Mouse (Mus musculus): Measurements from ENCODE around the gene Trmt5. TPM values are rescaled to one million over a fixed set of nuclear protein-coding genes. Genes with fewer than 3 reads are reported as not detected.
A peak's percentile ranks its signal among the peaks of the same experiment; 100 is the strongest.

The Trmt5 gene
- polyA plus RNA-seq, 1 experiment from 2014 or later: 14.5 TPM

- H3K27me3 ChIP-seq (replicated peaks): no peaks in the 10 kb centered on the region
- no peak overlapping the region for H3K27ac ChIP-seq (replicated peaks)
- WGBS: 86% methylated on average over 4 of the region's 4 CpGs
- no peaks in the 10 kb centered on the region for H3K9me3 ChIP-seq
- H3K4me3 ChIP-seq: no peak overlapping the region
- ATAC-seq (ENCODE audit: extremely low read depth, insufficient number of reproducible peaks, low FRiP score, low TSS enrichment): no peak
- H3K36me3 ChIP-seq: peaks cover 26% of the 10 kb centered on the region
- H3K9ac ChIP-seq: no peak overlapping the region
- H3K4me2 ChIP-seq: no peak overlapping the region
- H3K4me1 ChIP-seq: no peaks in the 10 kb centered on the region
Measured at GRCm38 (mm10) chr12:73269933-73270332, 16.6 kb downstream of the Trmt5 start.

DNA sequence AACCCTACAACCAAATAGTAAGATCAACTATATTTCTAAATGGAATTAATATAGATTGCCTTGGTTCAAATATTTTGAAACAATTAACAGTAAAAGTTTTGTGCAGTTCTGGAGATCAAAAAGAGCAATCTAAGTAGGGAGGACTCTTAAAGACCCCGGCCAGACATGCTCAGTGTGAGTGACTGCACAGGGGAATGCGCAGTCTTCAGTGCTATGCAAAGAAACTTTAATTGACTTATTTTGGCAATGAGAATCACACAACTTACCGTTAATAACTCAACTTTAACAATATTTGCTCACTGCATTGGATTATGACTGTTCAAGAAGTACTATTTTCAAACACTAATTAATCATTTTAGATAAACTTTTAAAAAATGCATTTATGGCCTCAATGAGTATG, 17.0 kb downstream of the Trmt5 start:
- Histone ChIP-seq H3K4me1 (no peaks in the 10 kb centered on the region), H3K4me3 (no peak overlapping the region), H3K9me3 (no peaks in the 10 kb centered on the region), H3K36me3 (peaks cover 22% of the 10 kb centered on the region), H3K4me2 (no peak overlapping the region), H3K27me3 (replicated peaks) (no peaks in the 10 kb centered on the region), H3K9ac (no peak overlapping the region), H3K27ac (replicated peaks) (no peak overlapping the region)
- no peak for ATAC-seq (ENCODE audit: extremely low read depth, insufficient number of reproducible peaks, low FRiP score, low TSS enrichment)
- 91% methylated on average over 3 of the region's 3 CpGs for WGBS

GRCm38 (mm10) chr12:73268497-73268896, 18.0 kb downstream of the Trmt5 start:
- ATAC-seq (ENCODE audit: extremely low read depth, insufficient number of reproducible peaks, low FRiP score, low TSS enrichment): no peak
- Histone ChIP-seq H3K36me3 (peaks cover 12% of the 10 kb centered on the region), H3K9ac (no peak overlapping the region), H3K27ac (replicated peaks) (no peak overlapping the region), H3K4me3 (no peak overlapping the region), H3K27me3 (replicated peaks) (no peaks in the 10 kb centered on the region), H3K4me1 (no peaks in the 10 kb centered on the region), H3K4me2 (no peak overlapping the region), H3K9me3 (no peaks in the 10 kb centered on the region)
- WGBS: 87% methylated on average over 1 of the region's 1 CpGs

- Histone ChIP-seq H3K9ac (no peak overlapping the region), H3K4me2 (no peak overlapping the region), H3K27me3 (replicated peaks) (no peaks in the 10 kb centered on the region), H3K4me1 (no peaks in the 10 kb centered on the region), H3K36me3 (no peaks in the 10 kb centered on the region), H3K4me3 (no peak overlapping the region), H3K9me3 (peaks cover 10% of the 10 kb centered on the region), H3K27ac (replicated peaks) (no peak overlapping the region)
- ATAC-seq (ENCODE audit: extremely low read depth, insufficient number of reproducible peaks, low FRiP score, low TSS enrichment): no peak
- 59% methylated on average over 1 of the region's 1 CpGs for WGBS
Measured at GRCm38 (mm10) chr12:73266597-73266996, 19.9 kb downstream of the Trmt5 start.

GRCm38 (mm10) chr12:73265381-73265978, 21.0 kb downstream of the Trmt5 start:
- Histone ChIP-seq H3K9ac (no peak overlapping the region), H3K4me1 (no peaks in the 10 kb centered on the region), H3K36me3 (no peaks in the 10 kb centered on the region), H3K4me3 (no peak overlapping the region), H3K9me3 (peaks cover 17% of the 10 kb centered on the region), H3K4me2 (no peak overlapping the region), H3K27me3 (replicated peaks) (no peaks in the 10 kb centered on the region), H3K27ac (replicated peaks) (no peak overlapping the region)
- 83% methylated on average over 3 of the region's 3 CpGs for WGBS
- ATAC-seq (ENCODE audit: extremely low read depth, insufficient number of reproducible peaks, low FRiP score, low TSS enrichment): no peak

- Histone ChIP-seq H3K4me1 (no peaks in the 10 kb centered on the region), H3K4me3 (no peak overlapping the region), H3K27ac (replicated peaks) (no peak overlapping the region), H3K9ac (no peak overlapping the region), H3K9me3 (peaks cover 17% of the 10 kb centered on the region), H3K4me2 (no peak overlapping the region), H3K36me3 (peaks cover 4% of the 10 kb centered on the region; the same call in 1 of the 2 replicates), H3K27me3 (replicated peaks) (no peaks in the 10 kb centered on the region)
- ATAC-seq (ENCODE audit: extremely low read depth, insufficient number of reproducible peaks, low FRiP score, low TSS enrichment): no peak
- 97% methylated on average over 1 of the region's 1 CpGs for WGBS
Measured at GRCm38 (mm10) chr12:73260339-73260738, 26.2 kb downstream of the Trmt5 start.

- WGBS: 90% methylated on average over 6 of the region's 6 CpGs
- H3K4me1 ChIP-seq: no peaks in the 10 kb centered on the region
Measured at GRCm38 (mm10) chr12:73259269-73259668, 27.2 kb downstream of the Trmt5 start.

DNA sequence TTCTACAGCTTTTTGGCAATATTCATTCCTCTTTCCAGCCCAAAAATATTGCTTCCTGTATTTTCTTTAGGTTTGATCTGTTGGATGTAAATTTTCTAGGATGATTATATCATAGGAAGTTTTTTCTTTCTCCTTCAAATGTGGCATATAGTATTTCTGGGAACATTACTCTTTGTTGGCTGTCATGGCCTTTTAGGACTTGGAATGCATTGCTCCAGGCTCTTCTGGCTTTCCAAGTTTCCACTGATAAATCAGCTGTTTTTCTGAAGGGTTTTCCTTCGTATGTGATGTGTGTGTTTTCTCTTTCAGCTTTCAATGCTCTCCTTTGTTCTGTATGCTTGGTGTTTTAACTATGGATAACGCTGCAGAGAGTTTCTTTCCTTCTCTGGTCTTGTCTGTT, 31.5 kb downstream of the Trmt5 start:
- H3K9ac ChIP-seq: no peak overlapping the region
- peaks cover 6% of the 10 kb centered on the region; the same call in 1 of the 2 replicates for H3K4me1 ChIP-seq
- 0 out of 2 replicates have a peak overlapping the region, but pooled peaks have one; percentile 42 for H3K27ac ChIP-seq (replicated peaks)
- H3K9me3 ChIP-seq: no peaks in the 10 kb centered on the region
- no peak overlapping the region for H3K4me2 ChIP-seq
- no peak overlapping the region for H3K4me3 ChIP-seq
- no peak for ATAC-seq (ENCODE audit: extremely low read depth, insufficient number of reproducible peaks, low FRiP score, low TSS enrichment)
- WGBS: 47% methylated on average over 2 of the region's 2 CpGs
- H3K36me3 ChIP-seq: peaks cover 4% of the 10 kb centered on the region; the same call in 1 of the 2 replicates
- H3K27me3 ChIP-seq (replicated peaks): no peaks in the 10 kb centered on the region

More at GRCm38 (mm10) chr12:73259269-73259668, 27.2 kb downstream of the Trmt5 start:
- no peak overlapping the region for H3K27ac ChIP-seq (replicated peaks)
- peaks cover 4% of the 10 kb centered on the region; the same call in 1 of the 2 replicates for H3K36me3 ChIP-seq
- no peak overlapping the region for H3K4me2 ChIP-seq
- H3K4me3 ChIP-seq: no peak overlapping the region
- H3K9me3 ChIP-seq: peaks cover 17% of the 10 kb centered on the region
- no peak overlapping the region for H3K9ac ChIP-seq
- no peak for ATAC-seq (ENCODE audit: extremely low read depth, insufficient number of reproducible peaks, low FRiP score, low TSS enrichment)
- no peaks in the 10 kb centered on the region for H3K27me3 ChIP-seq (replicated peaks)

- no peaks in the 10 kb centered on the region for H3K9me3 ChIP-seq
- no peak overlapping the region for H3K4me2 ChIP-seq
- no peak overlapping the region for H3K27ac ChIP-seq (replicated peaks)
- peaks cover 8% of the 10 kb centered on the region; the same call in 1 of the 2 replicates for H3K4me1 ChIP-seq
- WGBS: 64% methylated on average over 5 of the region's 5 CpGs
- no peaks in the 10 kb centered on the region for H3K27me3 ChIP-seq (replicated peaks)
- no peak overlapping the region for H3K9ac ChIP-seq
- no peak overlapping the region for H3K4me3 ChIP-seq
- no peak for ATAC-seq (ENCODE audit: extremely low read depth, insufficient number of reproducible peaks, low FRiP score, low TSS enrichment)
- no peaks in the 10 kb centered on the region for H3K36me3 ChIP-seq
Measured at GRCm38 (mm10) chr12:73245687-73246086, 40.8 kb downstream of the Trmt5 start.

- no peak for ATAC-seq (ENCODE audit: extremely low read depth, insufficient number of reproducible peaks, low FRiP score, low TSS enrichment)
- Histone ChIP-seq H3K4me2 (no peak overlapping the region), H3K4me1 (no peaks in the 10 kb centered on the region), H3K4me3 (no peak overlapping the region), H3K36me3 (no peaks in the 10 kb centered on the region), H3K27ac (replicated peaks) (no peak overlapping the region), H3K9me3 (no peaks in the 10 kb centered on the region), H3K27me3 (replicated peaks) (no peaks in the 10 kb centered on the region), H3K9ac (no peak overlapping the region)
- WGBS: 72% methylated on average over 10 of the region's 10 CpGs
Measured at GRCm38 (mm10) chr12:73241960-73242359, 44.5 kb downstream of the Trmt5 start.

DNA sequence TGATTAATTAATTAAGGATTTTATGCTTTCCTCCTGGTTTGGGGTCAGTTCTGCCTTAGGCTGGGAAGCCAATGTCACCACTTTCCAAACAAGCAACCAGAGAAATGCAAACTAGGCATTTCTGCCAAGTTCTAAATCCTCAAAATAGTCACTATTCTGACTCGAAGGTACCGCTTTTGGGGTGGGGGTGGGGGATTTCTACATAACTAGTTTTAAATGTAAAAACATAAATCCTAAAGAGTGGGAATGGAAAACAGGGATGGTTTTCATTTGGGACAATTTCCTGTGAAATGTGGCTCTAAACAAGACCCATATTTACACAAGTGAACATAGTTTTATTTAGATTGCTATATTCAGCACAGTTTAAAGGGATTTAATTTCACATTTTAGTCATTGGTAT, 53.9 kb downstream of the Trmt5 start:
- H3K9me3 ChIP-seq: no peaks in the 10 kb centered on the region

DNA sequence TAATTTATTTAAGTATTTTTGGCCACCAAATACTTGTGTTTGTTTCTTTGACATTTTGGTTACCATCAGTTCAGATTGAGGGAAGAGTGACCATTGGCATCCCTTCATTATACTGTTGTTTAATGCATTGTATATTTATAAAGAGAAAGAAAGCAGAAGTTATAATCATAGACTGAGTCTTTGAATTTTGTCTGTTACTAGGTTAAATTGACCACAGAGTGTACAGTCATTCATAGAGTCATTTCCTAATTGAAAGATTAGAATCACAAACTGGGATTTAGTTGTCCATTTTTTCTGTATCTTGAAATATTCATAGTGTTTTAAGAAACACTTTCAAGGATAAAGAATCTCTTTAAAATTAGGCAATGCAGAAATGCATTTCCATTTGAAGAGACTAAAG, 55.0 kb downstream of the Trmt5 start:
- H3K9ac ChIP-seq: no peak overlapping the region
- H3K4me1 ChIP-seq: no peaks in the 10 kb centered on the region
- H3K27ac ChIP-seq (replicated peaks): no peak overlapping the region
- no peaks in the 10 kb centered on the region for H3K9me3 ChIP-seq
- H3K4me2 ChIP-seq: no peak overlapping the region
- no peaks in the 10 kb centered on the region for H3K27me3 ChIP-seq (replicated peaks)
- H3K4me3 ChIP-seq: no peak overlapping the region
- peaks cover 4% of the 10 kb centered on the region; the same call in 1 of the 2 replicates for H3K36me3 ChIP-seq
- no peak for ATAC-seq (ENCODE audit: extremely low read depth, insufficient number of reproducible peaks, low FRiP score, low TSS enrichment)

More for the DNA sequence above, 53.9 kb downstream of the Trmt5 start:
- no peaks in the 10 kb centered on the region for H3K4me1 ChIP-seq
- H3K27ac ChIP-seq (replicated peaks): no peak overlapping the region
- H3K4me2 ChIP-seq: no peak overlapping the region
- no peak overlapping the region for H3K4me3 ChIP-seq
- no peak overlapping the region for H3K9ac ChIP-seq
- WGBS: 79% methylated on average over 2 of the region's 2 CpGs
- ATAC-seq (ENCODE audit: extremely low read depth, insufficient number of reproducible peaks, low FRiP score, low TSS enrichment): no peak
- no peaks in the 10 kb centered on the region for H3K27me3 ChIP-seq (replicated peaks)
- peaks cover 4% of the 10 kb centered on the region; the same call in 1 of the 2 replicates for H3K36me3 ChIP-seq

All from heart, embryonic 13.5 days (tissue).